Mouse (Mus musculus) inflammation-experienced regulatory T-cells, adult 16 weeks (primary cell): ENCODE measurements around the gene Brd2. TPM values are rescaled to one million over a fixed set of nuclear protein-coding genes. Genes with fewer than 3 reads are reported as not detected.

Experiments
- polyA plus RNA-seq: library from polyadenylated mRNA; unstranded; fragments of 100-300 nt; shearing (Covaris generic); gene quantifications from one replicate; pipeline ENCODE4 v1.2.1, GENCODE M21; 2017

Gene Brd2
- polyA plus RNA-seq = 172 TPM

GRCm38 (mm10) chr17:34122188-34122984 is at the start of gene Brd2:
TSS of gene Brd2 (minus strand) at chr17:34122634.

GRCm38 (mm10) chr17:34152923-34153322 is 30.5 kb upstream of the Brd2 start, which contains the start of gene H2-DMb1:
TSS of gene H2-DMb1 (plus strand) at chr17:34153072.

GRCm38 (mm10) chr17:34143033-34143432 is 20.6 kb upstream of the Brd2 start, which contains the start of gene H2-DMb2:
TSS of gene H2-DMb2 (plus strand) at chr17:34143307.

GRCm38 (mm10) chr17:34119249-34120179 is 2.9 kb downstream of the Brd2 start, which contains the start of gene H2-DMa:
TSS of gene H2-DMa (plus strand) at chr17:34119541.

GRCm38 (mm10) chr17:34092197-34092875 is 30.1 kb downstream of the Brd2 start, which contains the start of gene H2-Oa:
TSS of gene H2-Oa (plus strand) at chr17:34092340.

Other genes with a start within 250 kb of the Brd2 start
- not detected for gene Gm7029, start 248.8 kb downstream of the Brd2 start, polyA plus RNA-seq
- 3.7 TPM for gene Kifc1, start 232.0 kb downstream of the Brd2 start, polyA plus RNA-seq
- gene Platr17, start 217.5 kb downstream of the Brd2 start, polyA plus RNA-seq = 3.8 TPM
- gene Daxx, start 213.2 kb downstream of the Brd2 start, polyA plus RNA-seq = 134 TPM
- 751 TPM for gene Tapbp, start 206.7 kb downstream of the Brd2 start, polyA plus RNA-seq
- gene Zbtb22, start 206.7 kb downstream of the Brd2 start, polyA plus RNA-seq = 22.8 TPM
- gene Rgl2, start 193.1 kb downstream of the Brd2 start, polyA plus RNA-seq = 165 TPM
- 132 TPM for gene Pfdn6, start 182.3 kb downstream of the Brd2 start, polyA plus RNA-seq
- 64.9 TPM for gene Wdr46, start 182.0 kb downstream of the Brd2 start, polyA plus RNA-seq
- 34.8 TPM for gene B3galt4, start 171.1 kb downstream of the Brd2 start, polyA plus RNA-seq
- gene Vps52, start 166.8 kb downstream of the Brd2 start, polyA plus RNA-seq = 96.8 TPM
- 2,339 TPM for gene Rps18, start 166.6 kb downstream of the Brd2 start, polyA plus RNA-seq
- 13,592 TPM for gene H2-K1, start 122.3 kb downstream of the Brd2 start, polyA plus RNA-seq
- 24.7 TPM for gene Ring1, start 98.0 kb downstream of the Brd2 start, polyA plus RNA-seq
- 47.8 TPM for gene H2-Ke6, start 94.6 kb downstream of the Brd2 start, polyA plus RNA-seq
- 165 TPM for gene Slc39a7, start 91.0 kb downstream of the Brd2 start, polyA plus RNA-seq
- gene Rxrb, start 90.8 kb downstream of the Brd2 start, polyA plus RNA-seq = 25.2 TPM
- 3.0 TPM for gene Col11a2, start 83.2 kb downstream of the Brd2 start, polyA plus RNA-seq
- 41.7 TPM for gene H2-Oa, start 30.3 kb downstream of the Brd2 start, polyA plus RNA-seq
- 118 TPM for gene H2-DMa, start 3.1 kb downstream of the Brd2 start, polyA plus RNA-seq
- 8.5 TPM for gene H2-DMb2, start 20.7 kb upstream of the Brd2 start, polyA plus RNA-seq
- 7.1 TPM for gene H2-DMb1, start 30.4 kb upstream of the Brd2 start, polyA plus RNA-seq
- 543 TPM for gene Tap1, start 64.9 kb upstream of the Brd2 start, polyA plus RNA-seq
- 552 TPM for gene Psmb9, start 65.1 kb upstream of the Brd2 start, polyA plus RNA-seq
- 1,460 TPM for gene Psmb8, start 75.1 kb upstream of the Brd2 start, polyA plus RNA-seq
- 505 TPM for gene Tap2, start 80.9 kb upstream of the Brd2 start, polyA plus RNA-seq
- gene H2-Ob, start 116.3 kb upstream of the Brd2 start, polyA plus RNA-seq = 106 TPM
- 50.9 TPM for gene H2-Ab1, start 135.1 kb upstream of the Brd2 start, polyA plus RNA-seq
- 34.5 TPM for gene H2-Aa, start 165.2 kb upstream of the Brd2 start, polyA plus RNA-seq
- gene H2-Eb1, start 183.2 kb upstream of the Brd2 start, polyA plus RNA-seq = 26.1 TPM
- 0.26 TPM for gene H2-Eb2, start 203.0 kb upstream of the Brd2 start, polyA plus RNA-seq
- 0.45 TPM for gene Btnl2, start 232.2 kb upstream of the Brd2 start, polyA plus RNA-seq